Mouse (Mus musculus) neural tube, embryonic 15.5 days (tissue): ENCODE results near the gene Dhdh. TPM values are rescaled to one million over a fixed set of nuclear protein-coding genes. Genes with fewer than 3 reads are reported as not detected.

ENCODE experiments used
- ATAC-seq: fragments of 200-750 bp; cut with Nextera tagmentation; 2 replicates; pipeline ENCODE4 v1.8.0; 2017; ENCODE audit warnings: mild to moderate bottlenecking, moderate TSS enrichment, moderate library complexity; ENCODE audit not compliant: low FRiP score
- H3K27ac ChIP-seq: fragments of 300-500 bp; sonication (generic); replicated peaks from 2 replicates; pipeline ENCODE4 v1.5.1; 2015; ENCODE audit warnings: mild to moderate bottlenecking, inconsistent platforms
- H3K27me3 ChIP-seq: fragments of 300-500 bp; sonication (generic); replicated peaks from 2 replicates; pipeline ENCODE4 v1.6.1; 2015; ENCODE audit warnings: inconsistent platforms
- H3K36me3 ChIP-seq: fragments of 300-500 bp; sonication (generic); 2 replicates; pipeline ENCODE4 v1.6.1; 2015; ENCODE audit warnings: inconsistent platforms
- H3K4me1 ChIP-seq: fragments of 300-500 bp; sonication (generic); 2 replicates; pipeline ENCODE4 v1.6.1; 2015; ENCODE audit warnings: inconsistent platforms
- H3K4me2 ChIP-seq: fragments of 300-500 bp; sonication (generic); 2 replicates; pipeline ENCODE4 v1.6.1; 2015; ENCODE audit warnings: inconsistent platforms, mild to moderate bottlenecking, moderate library complexity
- H3K4me3 ChIP-seq: fragments of 300-500 bp; sonication (generic); replicated peaks from 2 replicates; pipeline ENCODE4 v1.5.1; 2015; ENCODE audit warnings: mild to moderate bottlenecking, inconsistent platforms
- H3K9ac ChIP-seq: fragments of 300-500 bp; sonication (generic); replicated peaks from 2 replicates; pipeline ENCODE4 v1.6.1; 2015; ENCODE audit warnings: mild to moderate bottlenecking, inconsistent platforms
- H3K9me3 ChIP-seq: fragments of 300-500 bp; sonication (generic); replicated peaks from 2 replicates; pipeline ENCODE4 v1.6.1; 2016; ENCODE audit warnings: inconsistent platforms
- WGBS: fragments of 180-500 bp; shearing (Covaris S2); methylation state at CpG from one replicate; pipeline ENCODE4 v1.1.7; 2015; ENCODE audit warnings: mixed read lengths; 5-methylcytosine and 5-hydroxymethylcytosine counted together
- polyA plus RNA-seq: library from polyadenylated mRNA; unstranded; fragments of >200 nt; fragmentation: Nextera tagmentation; extraction: Ambion mirVana; gene quantifications from 2 replicates; pipeline ENCODE4 v1.2.1, GENCODE M21; 2015

Gene Dhdh
- polyA plus RNA-seq, 1 experiment from 2014 or later, result 4.2 TPM

GRCm38 (mm10) chr7:45443526-45444420, 44.8 kb downstream of the Dhdh start:
- no peak overlapping the region for H3K27ac ChIP-seq
- no peak for ATAC-seq
- H3K36me3 ChIP-seq, result peaks cover 47% of the 10 kb centered on the region
- H3K9ac ChIP-seq, result no peak overlapping the region
- H3K4me3 ChIP-seq, result no peak overlapping the region
- no peaks in the 10 kb centered on the region for H3K9me3 ChIP-seq
- no peaks in the 10 kb centered on the region for H3K27me3 ChIP-seq
- WGBS, result 91% methylated on average over 22 of the region's 22 CpGs
- 0 out of 2 replicates have a peak, but pooled peaks cover 2% of the 10 kb centered on the region for H3K4me1 ChIP-seq
- H3K4me2 ChIP-seq, result no peak overlapping the region

- Histone ChIP-seq H3K27ac (no peak within 1 kb of the TSS), H3K4me1 (peaks cover 43% of the 10 kb centered on the region), H3K4me3 (no peak within 1 kb of the TSS), H3K9me3 (no peaks in the 10 kb centered on the region), H3K4me2 (peak within 1 kb of the TSS; percentile 30), H3K9ac (no peak within 1 kb of the TSS), H3K27me3 (no peaks in the 10 kb centered on the region), H3K36me3 (peaks cover 12% of the 10 kb centered on the region)
- ATAC-seq, result no peak
- 21% methylated on average over 19 of the region's 19 CpGs for WGBS
Observed at GRCm38 (mm10) chr7:45437521-45438276, 50.9 kb downstream of the Dhdh start, which contains the start of gene Ruvbl2. Ruvbl2 (minus strand) TSS chr7:45438096.

- Histone ChIP-seq H3K4me3 (no peak overlapping the region), H3K4me1 (peaks cover 44% of the 10 kb centered on the region), H3K27me3 (no peaks in the 10 kb centered on the region), H3K9ac (no peak overlapping the region), H3K9me3 (no peaks in the 10 kb centered on the region), H3K4me2 (no peak overlapping the region), H3K36me3 (0 out of 2 replicates have a peak, but pooled peaks cover 8% of the 10 kb centered on the region), H3K27ac (no peak overlapping the region)
- ATAC-seq, result no peak
- 39% methylated on average over 6 of the region's 6 CpGs for WGBS
Observed at GRCm38 (mm10) chr7:45437046-45437445, 51.6 kb downstream of the Dhdh start.

- Histone ChIP-seq H3K9ac (no peak overlapping the region), H3K36me3 (0 out of 2 replicates have a peak, but pooled peaks cover 13% of the 10 kb centered on the region), H3K4me2 (peak overlapping the region; percentile 98), H3K4me1 (peaks cover 47% of the 10 kb centered on the region), H3K4me3 (0 out of 2 replicates have a peak overlapping the region, but pooled peaks have one; percentile 1), H3K9me3 (no peaks in the 10 kb centered on the region), H3K27ac (no peak overlapping the region), H3K27me3 (no peaks in the 10 kb centered on the region)
- no peak for ATAC-seq
- 91% methylated on average over 5 of the region's 5 CpGs for WGBS
Observed at GRCm38 (mm10) chr7:45436444-45436843, 52.2 kb downstream of the Dhdh start.

- 3% methylated on average over 16 of the region's 16 CpGs for WGBS
- Histone ChIP-seq H3K4me1 (peaks cover 48% of the 10 kb centered on the region), H3K9ac (peak overlapping the region; percentile 76), H3K4me3 (peak overlapping the region; percentile 84), H3K4me2 (peak overlapping the region; percentile 98), H3K27me3 (no peaks in the 10 kb centered on the region), H3K27ac (peak overlapping the region; percentile 80), H3K36me3 (0 out of 2 replicates have a peak, but pooled peaks cover 18% of the 10 kb centered on the region), H3K9me3 (no peaks in the 10 kb centered on the region)
- peak; percentile 23; the same call in 1 of the 2 replicates for ATAC-seq
Observed at GRCm38 (mm10) chr7:45435038-45435437, 53.6 kb downstream of the Dhdh start.

- ATAC-seq, result peak; percentile 97
- peaks cover 48% of the 10 kb centered on the region for H3K4me1 ChIP-seq
- WGBS, result under 1% methylated on average over 45 of the region's 45 CpGs
Observed at GRCm38 (mm10) chr7:45434203-45435015, 54.2 kb downstream of the Dhdh start, which contains the start of gene Gys1. Gys1 (plus strand) TSS chr7:45434844.

DNA sequence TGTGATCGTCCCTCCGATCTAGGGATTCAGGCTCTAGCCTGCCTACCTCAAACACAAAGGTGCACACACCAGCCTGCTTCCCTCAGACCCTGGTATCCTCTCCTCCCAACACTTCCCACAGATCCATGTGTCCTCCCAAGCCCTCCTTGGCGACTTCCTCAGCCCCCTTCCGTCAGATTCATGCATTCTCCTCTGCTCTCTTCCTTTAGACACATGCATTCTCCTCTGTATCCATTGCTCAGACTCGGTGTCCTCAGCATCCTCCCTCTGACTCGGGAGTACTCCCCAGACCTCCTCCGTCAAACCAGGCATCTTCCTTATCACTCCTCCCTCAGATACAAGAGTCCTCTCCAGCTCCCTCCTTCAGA, 54.8 kb downstream of the Dhdh start:
- ATAC-seq, result 0 out of 2 replicates have a peak, but pooled peaks have one; percentile 0
- Histone ChIP-seq H3K27me3 (no peaks in the 10 kb centered on the region), H3K9me3 (no peaks in the 10 kb centered on the region), H3K9ac (peak overlapping the region; percentile 86), H3K4me2 (peak overlapping the region; percentile 98), H3K4me3 (peak overlapping the region; percentile 84), H3K36me3 (peaks cover 29% of the 10 kb centered on the region), H3K4me1 (peaks cover 48% of the 10 kb centered on the region), H3K27ac (peak overlapping the region; percentile 89)
- WGBS, result under 1% methylated on average over 7 of the region's 7 CpGs

More at GRCm38 (mm10) chr7:45434203-45435015, 54.2 kb downstream of the Dhdh start, which contains the start of gene Gys1:
- Histone ChIP-seq H3K27ac (peak within 1 kb of the TSS; percentile 89), H3K4me2 (peak within 1 kb of the TSS; percentile 98), H3K4me3 (peak within 1 kb of the TSS; percentile 84), H3K9ac (peak within 1 kb of the TSS; percentile 86), H3K36me3 (peaks cover 24% of the 10 kb centered on the region; the same call in 1 of the 2 replicates), H3K27me3 (no peaks in the 10 kb centered on the region), H3K9me3 (no peaks in the 10 kb centered on the region)

GRCm38 (mm10) chr7:45426556-45426955, 62.0 kb downstream of the Dhdh start:
- H3K27ac ChIP-seq, result no peak overlapping the region
- ATAC-seq, result no peak
- H3K9ac ChIP-seq, result no peak overlapping the region
- no peak overlapping the region for H3K4me3 ChIP-seq
- peaks cover 95% of the 10 kb centered on the region for H3K36me3 ChIP-seq
- H3K4me1 ChIP-seq, result 0 out of 2 replicates have a peak, but pooled peaks cover 2% of the 10 kb centered on the region
- 94% methylated on average over 8 of the region's 8 CpGs for WGBS
- no peak overlapping the region for H3K4me2 ChIP-seq
- H3K9me3 ChIP-seq, result no peaks in the 10 kb centered on the region
- peaks cover 4% of the 10 kb centered on the region for H3K27me3 ChIP-seq

DNA sequence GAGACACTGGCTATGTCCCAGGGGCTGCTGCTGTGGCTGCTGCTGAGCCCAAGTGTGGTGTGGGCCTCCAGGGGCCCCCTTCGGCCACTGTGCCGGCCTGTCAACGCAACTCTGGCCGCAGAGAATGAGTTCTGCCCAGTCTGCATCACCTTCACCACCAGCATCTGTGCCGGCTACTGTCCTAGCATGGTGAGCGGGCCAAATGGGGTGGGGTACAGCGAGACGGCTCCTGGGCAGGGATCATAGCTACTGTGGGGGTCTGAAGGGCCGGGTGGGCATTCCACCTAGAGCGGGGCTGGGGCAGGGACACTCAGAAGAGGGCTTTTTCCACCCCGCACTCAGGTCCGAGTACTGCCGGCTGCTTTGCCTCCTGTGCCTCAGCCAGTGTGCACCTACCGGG, 67.4 kb downstream of the Dhdh start:
- ATAC-seq, result no peak
- Histone ChIP-seq H3K4me1 (no peaks in the 10 kb centered on the region), H3K27me3 (peaks cover 57% of the 10 kb centered on the region), H3K4me3 (no peak overlapping the region), H3K27ac (no peak overlapping the region), H3K9me3 (no peaks in the 10 kb centered on the region), H3K4me2 (no peak overlapping the region), H3K36me3 (peaks cover 54% of the 10 kb centered on the region), H3K9ac (no peak overlapping the region)
- WGBS, result 93% methylated on average over 14 of the region's 14 CpGs
